ENCODE assay signal across 8 mouse cellular contexts in genomic region chr10:94992127-94992526, GRCm38 (mm10). TPM values are rescaled to one million over a fixed set of nuclear protein-coding genes. Genes with fewer than 3 reads are reported as not detected.
DNase-seq lines count a peak whose midpoint lies in the region; ATAC-seq lines count a peak whose summit lies in the region.

No protein-coding gene starts in this region.

- WGBS in hindbrain, embryonic 14.5 days, result 13% methylated on average over 9 of the region's 9 CpGs

- peak; percentile 76 for DNase-seq in R1 (ENCODE audit: low read depth, low spot score)
- peak; percentile 84 to 87 for DNase-seq in cerebellum, postnatal 10 days
- peak; percentile 69 to 74 for DNase-seq in frontal cortex, postnatal 36 days (ENCODE audit: low spot score in 2 of 2)
- DNase-seq in hindbrain, embryonic 14.5 days (ENCODE audit: low spot score), result peak; percentile 78
- peak; percentile 69 to 72 for DNase-seq in layer of hippocampus, postnatal 36 days
- DNase-seq in right cerebral cortex, adult 18-20 months, result peak; percentile 70
- DNase-seq in urinary bladder, postnatal 10 days (ENCODE audit: low spot score), result peak; percentile 46

- ATAC-seq in hindbrain, embryonic 14.5 days (ENCODE audit: low FRiP score), result no peak
- peak; percentile 92 for ATAC-seq in megakaryocyte, adult 5-6 weeks (ENCODE audit: poor library complexity, severe bottlenecking)

- no peaks in the 10 kb centered on the region for H3K9me3 ChIP-seq in hindbrain, embryonic 14.5 days (ENCODE audit: control insufficient read depth, low read length)

- H3K9ac ChIP-seq in hindbrain, embryonic 14.5 days, result 0 out of 2 replicates have a peak overlapping the region, but pooled peaks have one; percentile 29

- peak overlapping the region; percentile 45; the same call in 1 of the 2 replicates for H3K4me2 ChIP-seq in hindbrain, embryonic 14.5 days (replicated peaks)

- H3K27ac ChIP-seq in hindbrain, embryonic 14.5 days, result no peak overlapping the region

- H3K27me3 ChIP-seq in hindbrain, embryonic 14.5 days (ENCODE audit: control insufficient read depth, insufficient read depth, low read length), result no peaks in the 10 kb centered on the region

- H3K4me3 ChIP-seq in hindbrain, embryonic 14.5 days (replicated peaks; ENCODE audit: low read length), result no peak overlapping the region

- H3K36me3 ChIP-seq in hindbrain, embryonic 14.5 days (replicated peaks; ENCODE audit: control insufficient read depth, insufficient read depth), result no peaks in the 10 kb centered on the region

- no peaks in the 10 kb centered on the region for H3K4me1 ChIP-seq in hindbrain, embryonic 14.5 days (replicated peaks; ENCODE audit: control insufficient read depth, insufficient read depth, low read length)

RNA-seq across cellular contexts. Expression of gene Plxnc1, which starts 47.5 kb away (rescaled TPM):
- 15.5 and 16.3 TPM in 2 replicates for polyA plus RNA-seq in hindbrain, embryonic 14.5 days (2014; fragmentation: Nextera tagmentation; extraction: Ambion mirVana)
- total RNA-seq in layer of hippocampus, postnatal 36 days (2021), result 10 to 100 TPM; 32.6 to 33.5 TPM
- total RNA-seq in megakaryocyte, adult 5-6 weeks (2015), result 38.6 and 47.9 TPM in 2 replicates
- total RNA-seq in megakaryocyte, adult 5-6 weeks (2017), result 29.9 and 33.5 TPM in 2 replicates
